Mouse (Mus musculus) embryonic fibroblast, embryonic 13.5 days (primary cell): Measurements from ENCODE around the gene Bpifc. TPM values are rescaled to one million over a fixed set of nuclear protein-coding genes. Genes with fewer than 3 reads are reported as not detected.

Experiments
- H3K27ac ChIP-seq: 2 replicates; pipeline ENCODE4 v1.5.1; 2012; ENCODE audit warnings: low read length, control low read depth, inconsistent platforms; ENCODE audit not compliant: insufficient read depth
- H3K4me1 ChIP-seq: 2 replicates; pipeline ENCODE4 v1.6.1; 2011; ENCODE audit warnings: low read length; ENCODE audit not compliant: control insufficient read depth, insufficient read depth
- H3K4me3 ChIP-seq: 2 replicates; pipeline ENCODE4 v1.5.1; 2011; ENCODE audit warnings: mild to moderate bottlenecking, control low read depth, low read length; ENCODE audit not compliant: insufficient read depth
- CTCF ChIP-seq: IDR thresholded peaks from 2 replicates; pipeline ENCODE4 v1.5.1; 2011; ENCODE audit warnings: mild to moderate bottlenecking, control low read depth, low read length, moderate library complexity, borderline replicate concordance; ENCODE audit not compliant: insufficient read depth
- POLR2A ChIP-seq: IDR thresholded peaks from 2 replicates; pipeline ENCODE4 v1.6.1; 2011; ENCODE audit warnings: low read depth, mild to moderate bottlenecking, control low read depth, low read length, moderate library complexity
- polyA plus RNA-seq: library from polyadenylated mRNA; stranded (reverse); fragments of >200 nt; gene quantifications from 2 replicates; pipeline ENCODE4 v1.2.4, GENCODE M21; 2011; ENCODE audit warnings: low read depth; ENCODE audit not compliant: missing spikeins, insufficient read length

Bpifc gene
- polyA plus RNA-seq: not detected in 2 replicates

DNA sequence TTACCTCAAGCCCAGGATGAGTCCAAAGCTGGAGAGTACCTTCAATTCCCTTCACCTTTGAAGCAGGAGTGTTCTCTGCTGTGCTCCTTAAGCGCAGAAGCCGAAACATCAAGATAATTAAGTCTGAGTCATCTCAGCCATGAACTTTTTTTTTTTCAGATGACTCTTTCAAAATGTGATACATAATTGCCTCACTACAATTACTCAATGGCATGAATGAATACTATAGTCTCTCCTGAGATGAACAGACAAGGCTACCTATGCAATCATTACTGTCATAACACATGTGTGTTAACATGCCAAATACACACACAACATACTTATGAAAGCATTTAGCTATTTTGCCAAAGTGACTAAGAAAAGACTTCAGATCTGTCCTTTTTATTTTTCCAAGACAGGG, at the start of gene Bpifc:
Bpifc (minus strand) TSS at position 115 of the 400 bp plus-strand sequence.
- TF ChIP-seq POLR2A (no peak), CTCF (no peak)
- Histone ChIP-seq H3K4me1 (no peaks in the 10 kb centered on the region), H3K27ac (no peak within 1 kb of the TSS), H3K4me3 (no peak within 1 kb of the TSS)

GRCm38 (mm10) chr10:86060267-86060666, 48.6 kb upstream of the Bpifc start:
- no peak for TF ChIP-seq POLR2A
- no peak for TF ChIP-seq CTCF
- no peak overlapping the region for H3K27ac ChIP-seq
- H3K4me1 ChIP-seq: 0 out of 2 replicates have a peak, but pooled peaks cover 3% of the 10 kb centered on the region
- no peak overlapping the region for H3K4me3 ChIP-seq

DNA sequence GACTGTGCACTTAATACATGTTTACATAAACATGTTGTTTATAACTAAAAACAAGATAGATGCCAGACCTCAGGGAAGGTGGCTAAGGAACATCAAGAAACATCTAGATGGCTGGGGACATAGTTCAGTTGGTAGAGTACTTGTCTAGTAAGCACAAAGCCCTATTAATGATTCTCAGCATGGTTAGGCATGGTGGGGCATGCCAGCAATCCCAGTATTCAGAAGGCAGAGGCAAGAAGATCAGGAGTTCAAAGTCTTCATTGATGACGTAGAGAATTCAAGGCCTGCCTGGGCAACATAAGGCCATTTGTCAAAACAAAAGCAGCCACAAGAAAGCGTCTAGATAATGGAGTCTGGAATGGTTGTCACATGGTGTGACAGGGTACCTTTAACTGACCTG, 46.0 kb upstream of the Bpifc start:
- Histone ChIP-seq H3K4me3 (no peak overlapping the region), H3K4me1 (no peaks in the 10 kb centered on the region), H3K27ac (no peak overlapping the region)
- TF ChIP-seq POLR2A (no peak), CTCF (no peak)

GRCm38 (mm10) chr10:86057286-86057685, 45.6 kb upstream of the Bpifc start:
- no peak for TF ChIP-seq CTCF
- no peak for TF ChIP-seq POLR2A
- Histone ChIP-seq H3K27ac (no peak overlapping the region), H3K4me3 (no peak overlapping the region), H3K4me1 (no peaks in the 10 kb centered on the region)

GRCm38 (mm10) chr10:86056297-86056903, 44.7 kb upstream of the Bpifc start:
- TF ChIP-seq POLR2A (no peak), CTCF (no peak)
- Histone ChIP-seq H3K27ac (no peak overlapping the region), H3K4me3 (no peak overlapping the region), H3K4me1 (no peaks in the 10 kb centered on the region)

GRCm38 (mm10) chr10:86052818-86053522, 41.3 kb upstream of the Bpifc start:
- Histone ChIP-seq H3K27ac (no peak overlapping the region), H3K4me1 (no peaks in the 10 kb centered on the region), H3K4me3 (no peak overlapping the region)
- TF ChIP-seq CTCF: no peak
- TF ChIP-seq POLR2A: no peak

- TF ChIP-seq POLR2A: no peak
- no peak for TF ChIP-seq CTCF
- Histone ChIP-seq H3K27ac (no peak overlapping the region), H3K4me3 (no peak overlapping the region), H3K4me1 (no peaks in the 10 kb centered on the region)
Observed at GRCm38 (mm10) chr10:86050522-86050921, 38.8 kb upstream of the Bpifc start.

GRCm38 (mm10) chr10:86047786-86048185, 36.1 kb upstream of the Bpifc start:
- Histone ChIP-seq H3K4me1 (no peaks in the 10 kb centered on the region), H3K4me3 (no peak overlapping the region), H3K27ac (no peak overlapping the region)
- no peak for TF ChIP-seq CTCF
- no peak for TF ChIP-seq POLR2A

GRCm38 (mm10) chr10:86046371-86046770, 34.7 kb upstream of the Bpifc start:
- Histone ChIP-seq H3K4me1 (no peaks in the 10 kb centered on the region), H3K27ac (no peak overlapping the region), H3K4me3 (no peak overlapping the region)
- TF ChIP-seq POLR2A: no peak
- TF ChIP-seq CTCF: no peak

- Histone ChIP-seq H3K4me1 (no peaks in the 10 kb centered on the region), H3K4me3 (no peak overlapping the region), H3K27ac (no peak overlapping the region)
- TF ChIP-seq POLR2A (no peak), CTCF (no peak)
Observed at GRCm38 (mm10) chr10:86044066-86044465, 32.4 kb upstream of the Bpifc start.

GRCm38 (mm10) chr10:86043651-86044050, 32.0 kb upstream of the Bpifc start:
- Histone ChIP-seq H3K4me3 (no peak overlapping the region), H3K4me1 (no peaks in the 10 kb centered on the region), H3K27ac (no peak overlapping the region)
- TF ChIP-seq POLR2A: no peak
- TF ChIP-seq CTCF: no peak
